Mouse (Mus musculus) layer of hippocampus, postnatal 10 days (tissue): Measurements from ENCODE around the gene Ddn. TPM values are rescaled to one million over a fixed set of nuclear protein-coding genes. Genes with fewer than 3 reads are reported as not detected.

Source experiments
- DNase-seq, 2 experiments: peaks; one replicate each; pipeline ENCODE4 v3.0.0; 2021; ENCODE audit warnings: low spot score in 2 of 2
- total RNA-seq, 2 experiments: library from RNA; stranded (reverse); gene quantifications; 2 replicates each; pipeline ENCODE4 v1.2.3; 2021

Ddn gene
- total RNA-seq, 2 experiments from 2014 or later = 401 to 403 TPM

GRCm38 (mm10) chr15:98777005-98777616, 32.2 kb downstream of the Ddn start:
- DNase-seq = no peak

GRCm38 (mm10) chr15:98776280-98777004, 32.8 kb downstream of the Ddn start:
- DNase-seq = no peak

- DNase-seq = no peak
Measured at GRCm38 (mm10) chr15:98775533-98775932, 33.8 kb downstream of the Ddn start.

DNA sequence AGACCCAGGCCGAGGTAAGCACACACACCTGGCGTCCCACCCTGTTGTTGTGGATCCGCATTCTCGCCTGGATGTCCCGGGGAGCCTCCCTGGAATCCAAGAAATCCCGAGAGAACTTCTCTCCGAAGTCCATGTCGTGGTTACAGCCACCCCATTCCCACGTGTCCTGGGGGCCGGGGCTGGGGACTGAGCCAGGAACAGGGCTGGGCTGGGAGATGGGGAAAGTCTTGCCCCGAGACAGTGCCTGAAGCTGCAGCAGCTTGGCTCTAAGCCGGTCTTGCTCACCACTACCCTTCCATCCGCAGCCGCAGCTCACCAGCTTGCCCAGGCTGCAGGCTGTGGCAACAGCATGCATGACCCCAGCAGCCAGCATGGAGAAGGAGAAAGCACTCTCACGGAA, 35.2 kb downstream of the Ddn start:
- DNase-seq = no peak

DNA sequence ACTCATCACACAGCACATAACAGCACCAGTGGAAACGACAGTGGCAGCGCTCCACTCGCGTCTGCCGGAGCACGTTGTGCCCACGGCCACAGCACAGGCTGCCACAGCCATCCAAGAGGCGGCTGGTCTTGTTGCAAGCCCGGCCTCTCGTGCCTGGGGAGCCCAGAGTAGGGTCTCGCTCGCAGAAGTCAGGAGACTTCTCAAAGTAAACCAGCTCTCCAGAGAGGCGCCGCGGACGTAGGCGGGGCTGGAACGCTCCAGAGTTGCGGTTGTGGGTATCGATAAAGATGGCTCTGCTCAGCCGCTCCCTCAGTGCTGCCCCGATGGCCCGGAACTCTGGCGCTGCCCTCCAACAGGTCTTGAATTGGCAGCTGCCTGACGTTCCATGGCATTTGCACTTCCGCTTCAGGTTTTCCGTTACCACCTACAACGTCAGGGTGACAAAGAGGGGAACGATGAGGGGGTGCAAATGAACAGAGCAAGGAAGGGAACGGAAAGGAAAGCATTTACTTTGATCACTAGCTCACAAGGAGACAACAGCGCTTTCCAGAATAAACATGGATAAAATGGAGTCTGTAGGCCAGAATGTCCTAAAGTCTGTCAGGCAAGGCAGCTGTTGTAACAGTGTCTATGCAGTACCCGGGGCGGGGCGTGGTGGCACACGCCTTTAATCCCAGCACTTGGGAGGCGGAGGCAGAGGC, 36.6 kb downstream of the Ddn start:
- DNase-seq = no peak

GRCm38 (mm10) chr15:98771813-98772425, 37.4 kb downstream of the Ddn start:
- DNase-seq = no peak

DNA sequence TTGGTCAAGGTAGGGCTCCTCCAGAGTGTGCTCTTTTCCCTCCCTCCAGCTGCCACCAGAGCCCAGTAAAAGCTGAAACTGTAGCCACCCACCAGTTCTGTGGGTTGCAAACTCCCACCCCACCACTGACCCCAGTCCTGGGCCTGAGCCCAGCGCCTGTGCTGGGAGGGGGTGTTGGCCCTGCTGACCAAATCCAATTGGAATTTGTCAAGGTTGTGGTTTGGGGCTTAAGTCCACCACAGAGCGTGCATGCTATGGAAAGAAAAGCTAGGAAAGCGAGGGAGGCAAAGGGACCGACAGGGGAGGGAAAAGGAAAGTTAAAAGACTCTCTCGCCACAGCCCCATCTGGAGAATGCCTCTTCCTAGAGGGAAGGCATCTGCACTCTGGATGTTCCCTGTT, 41.0 kb downstream of the Ddn start:
- DNase-seq = no peak

DNA sequence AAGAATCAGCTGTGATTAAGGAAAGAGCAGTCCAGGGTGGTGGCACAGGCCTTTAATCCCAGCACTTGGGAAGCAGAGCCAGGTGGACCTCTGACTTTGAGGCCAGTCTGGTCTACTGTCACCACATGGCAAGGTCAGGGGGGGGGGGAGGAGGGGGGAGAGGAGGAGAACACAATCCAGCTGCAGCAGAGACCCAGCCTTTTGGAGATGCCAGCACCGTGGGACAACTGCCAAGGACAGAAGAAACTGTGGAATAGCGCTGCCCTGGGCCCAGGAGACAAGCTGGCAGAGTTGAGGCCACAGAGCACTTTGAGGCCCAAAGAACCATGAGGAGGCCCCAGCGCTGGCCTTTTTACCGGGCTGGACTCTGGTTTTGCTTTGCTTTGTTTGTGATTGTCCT, 43.4 kb downstream of the Ddn start:
- no peak for DNase-seq

- peak; percentile 96 to 98 for DNase-seq
Measured at GRCm38 (mm10) chr15:98762670-98763529, 46.4 kb downstream of the Ddn start, which contains the start of gene Arf3. TSS of gene Arf3 (minus strand) at chr15:98763214.

GRCm38 (mm10) chr15:98762201-98762621, 47.1 kb downstream of the Ddn start:
- DNase-seq = peak; percentile 71 to 78

DNA sequence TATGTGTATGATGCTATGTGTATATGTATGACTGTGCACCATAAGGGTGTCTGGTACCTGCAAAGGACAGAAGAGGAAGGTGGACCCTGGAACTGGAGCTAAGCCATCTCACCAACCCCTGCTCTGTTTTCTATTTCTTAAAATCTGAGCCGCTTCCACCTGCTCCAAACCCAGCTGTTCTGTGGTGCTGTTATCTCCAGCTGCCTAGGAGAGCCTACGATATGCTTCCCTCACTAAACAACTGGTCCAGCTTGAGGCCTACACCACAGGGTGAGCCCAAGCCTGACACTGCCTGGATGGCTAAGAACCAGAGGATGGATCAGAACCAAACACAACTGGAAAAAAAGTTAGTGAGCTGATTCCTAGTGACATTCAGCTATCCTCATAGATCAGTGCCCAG, 55.2 kb downstream of the Ddn start:
- DNase-seq = no peak

Other genes with a start within 250 kb of the Ddn start
- 10 to 100 TPM; 36.0 to 51.6 TPM for gene Ccnt1, start 238.6 kb downstream of the Ddn start, total RNA-seq
- gene 4930415O20Rik, start 238.5 kb downstream of the Ddn start, total RNA-seq = not detected
- gene Adcy6, start 199.4 kb downstream of the Ddn start, total RNA-seq = 10 to 100 TPM; 41.4 to 44.6 TPM
- 100 to 1,000 TPM; 139 to 147 TPM for gene Cacnb3, start 178.7 kb downstream of the Ddn start, total RNA-seq
- 10 to 100 TPM; 78.3 to 81.4 TPM for gene Ddx23, start 146.6 kb downstream of the Ddn start, total RNA-seq
- 10 to 100 TPM; 31.2 to 34.3 TPM for gene Rnd1, start 132.0 kb downstream of the Ddn start, total RNA-seq
- gene Ccdc65, start 101.3 kb downstream of the Ddn start, total RNA-seq = 10 to 100 TPM in 1 of 2 experiments, 1 to 10 TPM in 1; 9.7 to 14.2 TPM
- 1 to 10 TPM; 2.2 to 2.6 TPM for gene Fkbp11, start 81.3 kb downstream of the Ddn start, total RNA-seq
- gene Arf3, start 46.3 kb downstream of the Ddn start, total RNA-seq = 100 to 1,000 TPM; 636 TPM
- under 1 TPM; 0.25 to 0.37 TPM for gene Wnt10b, start 31.3 kb downstream of the Ddn start, total RNA-seq
- gene Wnt1, start 19.6 kb downstream of the Ddn start, total RNA-seq = not detected
- gene Prkag1, start 22.0 kb upstream of the Ddn start, total RNA-seq = 10 to 100 TPM; 39.3 to 41.0 TPM
- gene Kmt2d, start 61.7 kb upstream of the Ddn start, total RNA-seq = 10 to 100 TPM; 71.4 to 77.3 TPM
- 10 to 100 TPM in 1 of 2 experiments, 1 to 10 TPM in 1; 8.8 to 13.0 TPM for gene Rhebl1, start 85.0 kb upstream of the Ddn start, total RNA-seq
- gene Dhh, start 89.0 kb upstream of the Ddn start, total RNA-seq = under 1 TPM; 0.36 to 0.57 TPM
- gene Lmbr1l, start 108.7 kb upstream of the Ddn start, total RNA-seq = 10 to 100 TPM; 17.2 to 27.3 TPM
- 100 to 1,000 TPM; 931 to 937 TPM for gene Tuba1b, start 125.1 kb upstream of the Ddn start, total RNA-seq
- not detected for gene Gm49450, start 144.1 kb upstream of the Ddn start, total RNA-seq
- gene Tuba1a, start 144.2 kb upstream of the Ddn start, total RNA-seq = 1,000 to 10,000 TPM; 3,808 to 4,015 TPM
- gene Tuba1c, start 220.4 kb upstream of the Ddn start, total RNA-seq = 100 to 1,000 TPM; 234 TPM
- gene Prph, start 245.7 kb upstream of the Ddn start, total RNA-seq = 10 to 100 TPM in 1 of 2 experiments, 1 to 10 TPM in 1; 9.1 to 13.2 TPM